Mouse (Mus musculus) kidney, embryonic 16.5 days (tissue): ENCODE results near the gene Fmnl3. TPM values are rescaled to one million over a fixed set of nuclear protein-coding genes. Genes with fewer than 3 reads are reported as not detected.

Source experiments
- ATAC-seq: fragments of 200-750 bp; cut with Nextera tagmentation; 2 replicates; pipeline ENCODE4 v1.8.0; 2017; ENCODE audit warnings: moderate TSS enrichment; ENCODE audit not compliant: low FRiP score, low TSS enrichment
- H3K27ac ChIP-seq: fragments of 300-500 bp; sonication (generic); 2 replicates; pipeline ENCODE4 v1.5.1; 2014; ENCODE audit warnings: low read length
- H3K27me3 ChIP-seq: fragments of 300-500 bp; sonication (generic); 2 replicates; pipeline ENCODE4 v1.6.1; 2014; ENCODE audit warnings: low read length, control low read depth, mixed read lengths; ENCODE audit not compliant: insufficient read depth
- H3K36me3 ChIP-seq: fragments of 300-500 bp; sonication (generic); 2 replicates; pipeline ENCODE4 v1.6.1; 2014; ENCODE audit warnings: low read length, control low read depth, mixed read lengths; ENCODE audit not compliant: insufficient read depth
- H3K4me1 ChIP-seq: fragments of 300-500 bp; sonication (generic); 2 replicates; pipeline ENCODE4 v1.6.1; 2014; ENCODE audit warnings: low read length, control low read depth, mixed read lengths; ENCODE audit not compliant: insufficient read depth
- H3K4me2 ChIP-seq: fragments of 300-500 bp; sonication (generic); replicated peaks from 2 replicates; pipeline ENCODE4 v1.6.1; 2014; ENCODE audit warnings: low read depth, low read length
- H3K4me3 ChIP-seq: fragments of 300-500 bp; sonication (generic); 2 replicates; pipeline ENCODE4 v1.5.1; 2014; ENCODE audit warnings: mild to moderate bottlenecking, low read length
- H3K9ac ChIP-seq: fragments of 300-500 bp; sonication (generic); replicated peaks from 2 replicates; pipeline ENCODE4 v1.6.1; 2014; ENCODE audit warnings: low read length
- H3K9me3 ChIP-seq: fragments of 300-500 bp; sonication (generic); 2 replicates; pipeline ENCODE4 v1.6.1; 2016; ENCODE audit warnings: low read length, control low read depth
- WGBS: fragments of 180-500 bp; shearing (Covaris S2); extraction: QIAGEN DNeasy Blood & Tissue Kit; methylation state at CpG from one replicate; pipeline ENCODE4 v1.1.7; 2014; 5-methylcytosine and 5-hydroxymethylcytosine counted together
- polyA plus RNA-seq: library from polyadenylated mRNA; unstranded; fragments of >200 nt; fragmentation: Nextera tagmentation; extraction: Ambion mirVana; gene quantifications from 2 replicates; pipeline ENCODE4 v1.2.1, GENCODE M21; 2015

The Fmnl3 gene
- polyA plus RNA-seq, 1 experiment from 2014 or later: 27.1 TPM

DNA sequence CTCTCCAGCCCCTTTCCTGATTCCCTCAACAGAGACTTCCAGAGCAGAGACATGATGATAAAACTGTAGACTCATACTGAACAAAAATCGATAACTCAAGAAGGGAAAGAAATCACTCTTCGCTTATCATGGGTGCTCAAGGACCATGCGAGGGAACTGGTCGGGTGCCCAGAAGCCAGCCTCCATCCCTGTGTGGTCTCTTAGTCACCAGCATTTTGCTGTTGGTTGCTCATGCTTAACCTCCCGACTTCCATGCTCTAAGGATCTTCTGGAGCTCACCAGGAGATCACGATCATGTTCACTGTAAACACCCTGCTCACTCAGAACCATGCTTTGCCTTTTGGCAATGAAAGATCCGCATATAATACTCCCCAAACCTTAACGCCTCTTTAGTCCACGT is 2.5 kb upstream of the Fmnl3 start:
- H3K36me3 ChIP-seq: no peaks in the 10 kb centered on the region
- H3K27ac ChIP-seq: no peak overlapping the region
- H3K27me3 ChIP-seq: no peaks in the 10 kb centered on the region
- H3K4me3 ChIP-seq: no peak overlapping the region
- no peak overlapping the region for H3K4me2 ChIP-seq
- peaks cover 21% of the 10 kb centered on the region for H3K4me1 ChIP-seq
- H3K9me3 ChIP-seq: no peaks in the 10 kb centered on the region
- whole genome bisulfite sequencing: 55% methylated on average over 9 of the region's 9 CpGs
- no peak overlapping the region for H3K9ac ChIP-seq
- no peak for ATAC-seq

DNA sequence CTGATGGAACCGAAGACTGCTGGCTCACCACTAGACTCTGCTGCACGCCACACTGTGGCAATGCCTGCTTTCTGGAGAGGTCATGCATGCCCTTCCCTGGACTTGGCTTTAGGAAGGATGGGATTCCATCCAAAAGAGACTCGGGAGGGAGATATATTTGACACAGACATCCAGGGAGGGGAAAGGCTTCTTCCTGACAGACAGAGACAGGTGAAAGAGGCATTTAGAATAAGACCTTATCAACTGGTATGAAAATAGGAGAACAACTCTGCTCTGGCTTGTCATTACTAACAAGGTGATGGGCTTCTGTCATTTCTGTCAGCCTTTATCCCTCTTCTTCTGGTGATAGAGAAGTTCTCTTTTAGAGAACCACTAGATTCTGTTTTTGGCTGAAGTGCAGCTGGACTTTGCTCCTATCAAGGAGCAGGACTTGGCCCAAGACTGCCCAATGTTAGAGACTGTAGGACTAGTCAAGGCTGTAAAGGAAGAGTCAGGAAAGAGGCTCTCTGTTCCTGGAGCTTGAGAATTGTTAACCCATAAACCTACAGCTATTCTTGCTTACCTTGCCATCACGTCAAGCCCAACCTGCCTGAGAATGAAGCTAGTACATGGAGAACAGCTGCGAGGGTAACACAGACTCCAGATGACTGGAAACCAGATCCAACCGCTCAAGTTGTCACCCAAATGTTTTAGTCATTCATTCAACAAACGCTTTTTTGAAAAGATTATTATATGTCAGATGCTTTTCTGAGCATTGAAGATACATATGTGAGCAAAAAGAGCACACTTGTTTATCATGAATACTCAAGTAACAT is 1.5 kb upstream of the Fmnl3 start:
- no peaks in the 10 kb centered on the region for H3K36me3 ChIP-seq
- peaks cover 21% of the 10 kb centered on the region for H3K4me1 ChIP-seq
- WGBS: 89% methylated on average over 7 of the region's 7 CpGs

DNA sequence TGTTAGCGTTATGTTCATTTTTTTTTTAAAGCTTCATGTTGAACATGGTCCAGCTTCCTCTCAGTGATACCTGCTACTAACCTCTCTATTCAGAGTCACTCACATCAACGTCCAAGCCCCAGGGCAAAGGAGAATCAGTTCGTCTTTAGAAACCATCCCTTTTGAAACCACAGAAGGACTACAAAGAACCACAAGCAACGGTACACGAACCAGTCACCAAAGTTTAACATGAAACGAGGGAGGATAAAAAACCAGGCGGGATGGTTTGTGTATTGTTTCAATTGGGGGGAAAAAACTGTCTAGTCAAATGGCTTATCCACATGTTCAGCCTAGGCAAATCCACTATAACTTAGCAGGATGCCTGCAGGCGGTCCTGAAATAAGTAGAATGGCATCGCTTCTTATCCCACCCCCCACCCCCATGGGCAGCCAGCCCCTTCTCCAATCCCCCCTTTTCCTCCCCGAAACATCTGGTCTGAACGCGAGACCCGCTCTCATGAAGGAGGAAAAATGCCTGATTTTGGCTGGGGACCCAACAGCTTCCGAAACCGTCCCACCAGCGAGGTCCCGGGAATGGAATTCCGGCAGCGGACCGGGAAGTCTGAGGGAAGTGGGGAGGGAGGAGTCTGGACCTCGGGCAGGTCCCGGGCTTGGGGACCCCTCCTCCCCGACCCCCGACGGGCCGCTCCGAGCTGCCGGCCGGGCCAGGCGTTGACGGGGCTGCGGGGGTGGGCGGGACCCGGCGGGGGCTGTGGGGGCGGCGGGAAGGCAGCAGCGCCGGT is 701 bp downstream of the Fmnl3 start:
- Histone ChIP-seq H3K27ac (peak overlapping the region; percentile 86), H3K4me1 (peaks cover 27% of the 10 kb centered on the region), H3K9ac (peak overlapping the region; percentile 88), H3K4me2 (peak overlapping the region; percentile 69), H3K27me3 (no peaks in the 10 kb centered on the region), H3K9me3 (no peaks in the 10 kb centered on the region), H3K36me3 (no peaks in the 10 kb centered on the region), H3K4me3 (peak overlapping the region; percentile 84)
- 3% methylated on average over 34 of the region's 39 CpGs for WGBS
- peak; percentile 73; the same call in 1 of the 2 replicates for ATAC-seq

More for the DNA sequence above, 1.5 kb upstream of the Fmnl3 start:
- H3K4me3 ChIP-seq: no peak overlapping the region
- no peaks in the 10 kb centered on the region for H3K9me3 ChIP-seq
- no peaks in the 10 kb centered on the region for H3K27me3 ChIP-seq
- H3K4me2 ChIP-seq: no peak overlapping the region
- no peak overlapping the region for H3K9ac ChIP-seq
- H3K27ac ChIP-seq: no peak overlapping the region
- ATAC-seq: no peak

DNA sequence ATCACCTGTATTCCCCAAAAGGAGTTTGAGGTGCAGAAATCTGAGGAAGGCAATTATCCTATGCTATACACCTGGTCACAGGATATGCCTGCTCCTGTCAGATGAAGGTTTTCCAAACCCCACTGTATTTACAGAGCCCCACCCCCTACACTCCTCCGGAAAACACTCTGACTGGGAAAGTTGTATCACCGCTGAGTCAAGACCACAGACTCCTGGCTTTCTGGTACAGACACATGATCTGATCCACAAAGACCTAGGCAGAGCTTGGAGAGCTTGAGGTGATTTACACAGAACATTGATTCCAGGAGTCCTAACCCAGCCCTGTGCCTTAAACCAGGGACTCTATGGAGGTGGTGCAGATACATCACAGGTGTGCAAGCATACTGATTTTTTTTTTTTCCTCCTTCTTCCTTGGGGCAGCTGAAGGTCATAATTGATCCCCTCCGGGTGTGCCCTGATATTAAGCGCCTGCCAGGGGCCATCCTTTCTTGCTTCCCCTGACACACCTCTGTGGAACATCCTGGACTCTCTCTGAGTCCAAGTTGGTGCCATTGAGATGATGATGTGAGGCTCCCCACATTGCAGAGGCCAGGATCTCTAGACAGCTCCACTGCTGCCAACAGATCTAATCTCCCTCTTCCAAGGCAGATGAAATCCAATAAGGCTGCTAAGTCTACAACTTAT is 1.6 kb downstream of the Fmnl3 start:
- Histone ChIP-seq H3K9me3 (no peaks in the 10 kb centered on the region), H3K27me3 (no peaks in the 10 kb centered on the region), H3K4me2 (peak overlapping the region; percentile 69), H3K4me3 (peak overlapping the region; percentile 84), H3K36me3 (no peaks in the 10 kb centered on the region), H3K4me1 (peaks cover 36% of the 10 kb centered on the region), H3K27ac (no peak overlapping the region; the same call in 1 of the 2 replicates), H3K9ac (peak overlapping the region; percentile 88)
- WGBS: 29% methylated on average over 4 of the region's 4 CpGs
- no peak for ATAC-seq

DNA sequence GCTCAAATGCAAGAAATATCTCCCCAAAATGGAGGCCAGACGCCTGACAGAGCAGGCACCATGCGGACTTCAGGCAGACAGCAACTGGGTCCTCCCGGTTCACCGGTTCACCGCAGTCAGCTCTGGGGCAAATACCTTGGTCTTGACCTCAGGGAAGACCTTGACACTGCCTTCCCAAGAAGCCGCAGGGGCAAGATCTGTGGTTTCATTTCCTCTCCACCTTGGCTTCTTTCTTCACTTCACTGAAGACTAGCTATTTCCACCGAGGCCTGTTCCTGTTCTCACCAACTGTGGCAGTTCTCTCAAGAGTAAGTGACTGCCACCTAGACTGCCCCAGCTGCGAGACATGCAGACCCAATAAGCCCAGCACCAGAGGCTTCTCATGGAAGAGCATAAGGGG is 5.4 kb downstream of the Fmnl3 start:
- Histone ChIP-seq H3K4me1 (peaks cover 37% of the 10 kb centered on the region), H3K27ac (peak overlapping the region; percentile 76), H3K4me2 (peak overlapping the region; percentile 6; the same call in 1 of the 2 replicates), H3K9ac (no peak overlapping the region), H3K4me3 (no peak overlapping the region), H3K9me3 (no peaks in the 10 kb centered on the region), H3K27me3 (no peaks in the 10 kb centered on the region), H3K36me3 (no peaks in the 10 kb centered on the region)
- no peak for ATAC-seq
- WGBS: 28% methylated on average over 8 of the region's 8 CpGs

DNA sequence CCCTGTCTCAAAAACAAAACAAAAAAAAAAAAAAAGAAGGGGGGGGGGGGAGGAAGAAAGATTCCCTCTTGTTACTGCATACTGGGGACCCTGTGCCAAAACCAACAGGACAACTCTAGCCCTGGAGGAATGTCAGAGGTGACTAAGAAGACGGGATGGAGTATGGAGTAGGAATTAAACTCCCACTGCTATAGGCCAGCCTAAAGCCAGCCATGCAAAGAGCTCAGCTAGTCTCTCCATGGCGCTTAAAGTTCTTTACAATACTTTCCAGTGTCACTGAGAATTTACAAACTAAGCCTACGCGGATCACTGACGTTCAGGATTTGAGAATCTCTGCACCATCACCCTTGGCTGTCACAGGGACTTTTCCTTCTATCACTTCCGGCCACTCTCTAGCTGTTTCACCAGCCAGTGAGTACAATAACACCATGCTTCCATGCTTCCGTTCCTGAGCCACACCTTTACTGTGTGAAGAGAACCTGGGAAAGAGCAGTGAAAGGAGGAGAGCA is 6.2 kb downstream of the Fmnl3 start:
- H3K9me3 ChIP-seq: no peaks in the 10 kb centered on the region
- H3K4me3 ChIP-seq: no peak overlapping the region
- no peaks in the 10 kb centered on the region for H3K36me3 ChIP-seq
- 31% methylated on average over 7 of the region's 7 CpGs for WGBS
- peak overlapping the region; percentile 6 for H3K4me2 ChIP-seq
- no peaks in the 10 kb centered on the region for H3K27me3 ChIP-seq
- peaks cover 34% of the 10 kb centered on the region for H3K4me1 ChIP-seq
- peak overlapping the region; percentile 76 for H3K27ac ChIP-seq
- ATAC-seq: peak; percentile 66
- H3K9ac ChIP-seq: peak overlapping the region; percentile 4; the same call in 1 of the 2 replicates

DNA sequence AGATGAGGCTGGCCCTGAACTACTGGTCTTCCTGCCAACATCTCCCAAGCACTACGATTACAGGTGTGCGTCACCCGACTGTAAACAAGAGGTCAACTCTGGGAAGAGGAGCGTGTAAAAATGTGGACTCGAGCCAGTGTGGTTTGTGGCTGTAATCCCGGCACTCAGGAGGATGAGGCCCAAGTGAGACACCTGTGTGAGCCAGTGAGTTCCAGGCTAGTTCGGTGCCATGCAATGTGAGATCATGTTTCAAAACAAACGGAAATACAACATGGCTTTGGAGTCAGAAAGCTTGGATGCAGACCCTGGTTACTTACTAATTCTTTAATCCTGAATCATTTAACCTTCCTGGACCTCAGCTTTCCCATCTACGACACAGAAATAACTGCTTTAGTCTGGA is 11.3 kb downstream of the Fmnl3 start:
- H3K4me2 ChIP-seq: no peak overlapping the region
- peaks cover 14% of the 10 kb centered on the region for H3K4me1 ChIP-seq
- no peaks in the 10 kb centered on the region for H3K9me3 ChIP-seq
- ATAC-seq: no peak
- H3K27me3 ChIP-seq: no peaks in the 10 kb centered on the region
- H3K27ac ChIP-seq: no peak overlapping the region
- WGBS: 72% methylated on average over 9 of the region's 9 CpGs
- no peak overlapping the region for H3K4me3 ChIP-seq
- no peaks in the 10 kb centered on the region; the same call in 1 of the 2 replicates for H3K36me3 ChIP-seq
- no peak overlapping the region for H3K9ac ChIP-seq

DNA sequence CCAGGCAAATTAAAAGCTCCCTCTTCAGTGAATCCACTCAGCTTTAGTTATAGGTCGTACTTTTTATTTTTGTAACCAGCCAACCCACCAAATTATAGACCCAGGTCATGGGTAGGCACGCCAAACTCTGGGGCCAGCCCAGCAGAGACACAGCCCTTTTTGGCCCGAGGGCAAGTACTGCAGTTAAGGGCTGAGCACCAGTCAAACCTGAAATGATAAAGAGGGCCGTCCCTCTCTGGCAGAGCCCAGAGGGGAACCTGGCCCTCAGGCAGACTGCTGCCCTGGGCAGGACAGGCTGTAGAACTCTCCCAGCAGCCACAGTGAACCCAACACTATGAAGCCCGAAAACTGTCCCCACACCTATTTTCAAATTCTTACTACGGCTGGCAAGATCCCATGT is 13.8 kb downstream of the Fmnl3 start:
- Histone ChIP-seq H3K9me3 (no peaks in the 10 kb centered on the region), H3K4me2 (no peak overlapping the region), H3K4me1 (peaks cover 7% of the 10 kb centered on the region; the same call in 1 of the 2 replicates), H3K9ac (no peak overlapping the region), H3K27ac (no peak overlapping the region), H3K4me3 (no peak overlapping the region), H3K27me3 (no peaks in the 10 kb centered on the region), H3K36me3 (no peaks in the 10 kb centered on the region; the same call in 1 of the 2 replicates)
- WGBS: 68% methylated on average over 6 of the region's 6 CpGs
- ATAC-seq: no peak

DNA sequence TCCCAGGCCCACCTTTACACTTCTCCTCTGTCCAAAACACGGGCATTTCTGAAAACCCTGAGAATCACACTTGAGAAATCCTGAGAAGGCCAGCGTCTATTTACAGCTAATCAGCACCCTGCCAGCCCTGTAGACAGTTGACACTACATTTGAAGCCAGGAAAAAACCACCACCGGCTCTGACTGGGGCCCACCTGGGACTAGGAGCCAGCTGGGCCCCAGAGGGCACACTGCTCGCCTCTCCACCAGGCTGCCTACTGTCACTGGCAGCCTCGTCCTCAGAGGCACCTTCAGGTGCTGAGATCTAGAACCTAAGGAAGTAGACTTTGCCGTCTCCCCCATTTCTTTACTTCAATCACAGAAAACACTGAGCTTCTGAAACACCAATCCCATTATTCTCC is 14.6 kb downstream of the Fmnl3 start:
- Histone ChIP-seq H3K27me3 (no peaks in the 10 kb centered on the region), H3K4me3 (no peak overlapping the region), H3K27ac (no peak overlapping the region), H3K9me3 (no peaks in the 10 kb centered on the region), H3K36me3 (no peaks in the 10 kb centered on the region; the same call in 1 of the 2 replicates), H3K9ac (no peak overlapping the region), H3K4me2 (no peak overlapping the region), H3K4me1 (peaks cover 7% of the 10 kb centered on the region; the same call in 1 of the 2 replicates)
- no peak for ATAC-seq
- WGBS: 71% methylated on average over 6 of the region's 6 CpGs
